Mouse (Mus musculus) ES-Bruce4 (cell line): Measurements from ENCODE around the gene Rnf151. TPM values are rescaled to one million over a fixed set of nuclear protein-coding genes. Genes with fewer than 3 reads are reported as not detected.

Experiments used
- H3K27ac ChIP-seq: 2 replicates; pipeline ENCODE4 v1.5.1; 2012; ENCODE audit warnings: low read length, inconsistent platforms; ENCODE audit not compliant: insufficient read depth
- H3K27me3 ChIP-seq: 2 replicates; pipeline ENCODE4 v1.6.1; 2012; ENCODE audit warnings: mild to moderate bottlenecking, low read length, inconsistent platforms; ENCODE audit not compliant: control insufficient read depth, poor library complexity, insufficient read depth, severe bottlenecking
- H3K36me3 ChIP-seq: 2 replicates; pipeline ENCODE4 v1.6.1; 2012; ENCODE audit warnings: inconsistent platforms, mild to moderate bottlenecking, low read length, moderate library complexity; ENCODE audit not compliant: control insufficient read depth, poor library complexity, insufficient read depth, severe bottlenecking
- H3K4me1 ChIP-seq: one replicate; pipeline ENCODE4 v1.8.1; 2011; ENCODE audit warnings: low read length; ENCODE audit not compliant: control insufficient read depth, insufficient read depth
- H3K4me3 ChIP-seq: 2 replicates; pipeline ENCODE4 v1.5.1; 2011; ENCODE audit warnings: low read depth, mild to moderate bottlenecking, low read length
- H3K9ac ChIP-seq: 2 replicates; pipeline ENCODE4 v1.6.1; 2012; ENCODE audit warnings: low read depth, mild to moderate bottlenecking, inconsistent platforms; ENCODE audit not compliant: poor library complexity, severe bottlenecking
- H3K9me3 ChIP-seq: replicated peaks from 2 replicates; pipeline ENCODE4 v1.6.1; 2012; ENCODE audit warnings: mild to moderate bottlenecking, low read length, inconsistent platforms; ENCODE audit not compliant: control insufficient read depth, poor library complexity, insufficient read depth, severe bottlenecking
- CTCF ChIP-seq: IDR thresholded peaks from one replicate; pipeline ENCODE4 v1.8.1; 2011; ENCODE audit warnings: low read depth, low read length
- EP300 ChIP-seq: IDR thresholded peaks from 2 replicates; pipeline ENCODE4 v1.6.1; 2011; ENCODE audit warnings: low read depth, low read length; ENCODE audit not compliant: insufficient read depth
- POLR2A ChIP-seq: IDR thresholded peaks from one replicate; pipeline ENCODE4 v1.8.1; 2011; ENCODE audit warnings: low read length; ENCODE audit not compliant: insufficient read depth
- polyA plus RNA-seq: library from polyadenylated mRNA; stranded (reverse); fragments of >200 nt; gene quantifications from 2 replicates; pipeline ENCODE4 v1.2.4, GENCODE M21; 2011; ENCODE audit warnings: low read depth; ENCODE audit not compliant: missing spikeins, insufficient read depth, insufficient read length

Rnf151 gene
- polyA plus RNA-seq, 1 experiment, result not detected

GRCm38 (mm10) chr17:24689251-24690081, 28.4 kb downstream of the Rnf151 start, which contains the start of gene Syngr3:
Gene Syngr3 (minus strand): TSS chr17:24689955.
- peak within 1 kb of the TSS; percentile 86 for H3K4me3 ChIP-seq
- no peaks in the 10 kb centered on the region for H3K9me3 ChIP-seq
- H3K9ac ChIP-seq, result peak within 1 kb of the TSS; percentile 83
- no peak within 1 kb of the TSS for H3K27ac ChIP-seq
- no peaks in the 10 kb centered on the region for H3K27me3 ChIP-seq
- H3K36me3 ChIP-seq, result peaks cover 8% of the 10 kb centered on the region
- TF ChIP-seq POLR2A, result no peak
- no peak for TF ChIP-seq EP300
- no peak for TF ChIP-seq CTCF
- no peaks in the 10 kb centered on the region for H3K4me1 ChIP-seq

GRCm38 (mm10) chr17:24687599-24687998, 30.3 kb downstream of the Rnf151 start:
- no peaks in the 10 kb centered on the region for H3K9me3 ChIP-seq
- no peak overlapping the region for H3K9ac ChIP-seq
- H3K27me3 ChIP-seq, result no peaks in the 10 kb centered on the region
- no peak overlapping the region for H3K27ac ChIP-seq
- peaks cover under 1% of the 10 kb centered on the region for H3K36me3 ChIP-seq
- H3K4me1 ChIP-seq, result no peaks in the 10 kb centered on the region
- peak overlapping the region; percentile 40 for H3K4me3 ChIP-seq
- TF ChIP-seq POLR2A (no peak), EP300 (no peak), CTCF (no peak)

DNA sequence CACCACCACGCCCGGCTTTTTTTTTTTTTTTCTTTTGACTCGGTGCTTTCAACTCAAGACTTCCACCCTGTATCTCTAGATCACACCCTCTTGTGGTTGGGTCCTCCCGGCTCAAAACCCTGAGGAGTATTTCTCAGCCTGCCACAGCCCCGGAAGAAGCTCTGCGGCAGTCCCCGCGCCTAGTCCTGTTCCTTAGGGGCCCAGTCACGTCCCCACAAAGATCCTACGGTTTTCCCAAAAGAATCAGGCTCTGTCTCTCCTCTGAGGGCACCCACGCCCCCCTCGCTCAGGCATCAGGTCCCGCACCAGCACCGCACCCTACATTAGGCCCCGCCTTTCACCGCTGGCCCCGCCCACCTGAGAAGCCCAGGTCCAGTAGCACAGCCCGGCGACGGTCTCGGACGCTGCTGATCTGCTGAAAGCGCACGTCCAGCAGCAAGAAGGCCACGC, 30.7 kb downstream of the Rnf151 start:
- Histone ChIP-seq H3K4me3 (peak overlapping the region; percentile 40), H3K27ac (no peak overlapping the region), H3K27me3 (no peaks in the 10 kb centered on the region), H3K4me1 (no peaks in the 10 kb centered on the region), H3K36me3 (no peaks in the 10 kb centered on the region; the same call in 1 of the 2 replicates), H3K9me3 (no peaks in the 10 kb centered on the region), H3K9ac (no peak overlapping the region)
- TF ChIP-seq POLR2A (no peak), EP300 (no peak), CTCF (no peak)

GRCm38 (mm10) chr17:24686514-24686913, 31.3 kb downstream of the Rnf151 start:
- H3K4me1 ChIP-seq, result no peaks in the 10 kb centered on the region
- H3K9ac ChIP-seq, result peak overlapping the region; percentile 22
- H3K27ac ChIP-seq, result no peak overlapping the region
- H3K27me3 ChIP-seq, result no peaks in the 10 kb centered on the region
- no peaks in the 10 kb centered on the region for H3K9me3 ChIP-seq
- TF ChIP-seq EP300, result no peak
- TF ChIP-seq CTCF, result no peak
- TF ChIP-seq POLR2A, result peak; percentile 67
- H3K4me3 ChIP-seq, result peak overlapping the region; percentile 74
- no peaks in the 10 kb centered on the region for H3K36me3 ChIP-seq

GRCm38 (mm10) chr17:24677500-24678080, 40.3 kb downstream of the Rnf151 start:
- Histone ChIP-seq H3K4me3 (no peak overlapping the region), H3K36me3 (peaks cover 42% of the 10 kb centered on the region)
- TF ChIP-seq EP300, result no peak
- TF ChIP-seq CTCF, result no peak
- no peak for TF ChIP-seq POLR2A

GRCm38 (mm10) chr17:24676877-24677276, 41.0 kb downstream of the Rnf151 start:
- Histone ChIP-seq H3K4me3 (no peak overlapping the region), H3K9me3 (no peaks in the 10 kb centered on the region), H3K9ac (no peak overlapping the region), H3K27me3 (no peaks in the 10 kb centered on the region), H3K36me3 (peaks cover 42% of the 10 kb centered on the region), H3K27ac (no peak overlapping the region), H3K4me1 (peaks cover 4% of the 10 kb centered on the region)
- no peak for TF ChIP-seq POLR2A
- TF ChIP-seq CTCF, result no peak
- no peak for TF ChIP-seq EP300

More at GRCm38 (mm10) chr17:24677500-24678080, 40.3 kb downstream of the Rnf151 start:
- H3K9ac ChIP-seq, result no peak overlapping the region
- H3K27ac ChIP-seq, result no peak overlapping the region
- peaks cover 4% of the 10 kb centered on the region for H3K4me1 ChIP-seq
- H3K9me3 ChIP-seq, result no peaks in the 10 kb centered on the region
- H3K27me3 ChIP-seq, result no peaks in the 10 kb centered on the region
